Mouse (Mus musculus): Measurements from ENCODE around the gene Chd1. TPM values are rescaled to one million over a fixed set of nuclear protein-coding genes. Genes with fewer than 3 reads are reported as not detected.

Chd1 gene
- total and polyA plus RNA-seq, 2 experiments: 2.5 to 17.2 TPM

- WGBS: 94% methylated on average over 4 of the region's 4 CpGs
- Histone ChIP-seq H3K27me3 (ENCODE audit: control insufficient read depth, insufficient read depth, low read length) (no peaks in the 10 kb centered on the region), H3K36me3 (ENCODE audit: control insufficient read depth, insufficient read depth, low read length) (no peaks in the 10 kb centered on the region), H3K4me3 (ENCODE audit: insufficient read depth, low read depth, low read length) (no peak overlapping the region), H3K4me1 (ENCODE audit: control insufficient read depth, insufficient read depth, low read length) (no peaks in the 10 kb centered on the region), H3K79me2 (ENCODE audit: control insufficient read depth, insufficient read depth, low read length) (no peaks in the 10 kb centered on the region), H3K9ac (ENCODE audit: low read depth, low read length) (no peak overlapping the region), H3K27ac (replicated peaks; ENCODE audit: insufficient read depth, low read depth, low read length) (no peak overlapping the region)
- no peak for DNase-seq (ENCODE audit: extremely low read depth, low read depth, low spot score)
- TF ChIP-seq CTCF (IDR thresholded peaks at IDR 0.05; ENCODE audit: low read depth, low read length) (no peak), POLR2A (IDR thresholded peaks at IDR 0.05; ENCODE audit: extremely low read depth, insufficient read depth, low read length) (no peak)
These were observed 24.1 kb upstream of the Chd1 start for GRCm38 (mm10) chr17:15680661-15681060.

GRCm38 (mm10) chr17:15686396-15686795 lies 18.4 kb upstream of the Chd1 start:
- TF ChIP-seq POLR2A (IDR thresholded peaks at IDR 0.05; ENCODE audit: extremely low read depth, insufficient read depth, low read length) (no peak), CTCF (IDR thresholded peaks at IDR 0.05; ENCODE audit: low read depth, low read length) (no peak)
- no peaks in the 10 kb centered on the region for H3K36me3 ChIP-seq (ENCODE audit: control insufficient read depth, insufficient read depth, low read length)
- no peaks in the 10 kb centered on the region for H3K27me3 ChIP-seq (ENCODE audit: control insufficient read depth, insufficient read depth, low read length)
- DNase-seq (ENCODE audit: extremely low read depth, low read depth, low spot score): no peak
- 86% methylated on average over 5 of the region's 5 CpGs for WGBS
- no peak overlapping the region for H3K27ac ChIP-seq (replicated peaks; ENCODE audit: insufficient read depth, low read depth, low read length)
- H3K9ac ChIP-seq (ENCODE audit: low read depth, low read length): no peak overlapping the region
- peaks cover 9% of the 10 kb centered on the region for H3K4me1 ChIP-seq (ENCODE audit: control insufficient read depth, insufficient read depth, low read length)
- H3K4me3 ChIP-seq (ENCODE audit: insufficient read depth, low read depth, low read length): no peak overlapping the region
- H3K79me2 ChIP-seq (ENCODE audit: control insufficient read depth, insufficient read depth, low read length): no peaks in the 10 kb centered on the region

- H3K4me1 ChIP-seq (ENCODE audit: control insufficient read depth, insufficient read depth, low read length): peaks cover 9% of the 10 kb centered on the region
- peak overlapping the region; percentile 60 for H3K4me3 ChIP-seq (ENCODE audit: insufficient read depth, low read depth, low read length)
- no peaks in the 10 kb centered on the region for H3K27me3 ChIP-seq (ENCODE audit: control insufficient read depth, insufficient read depth, low read length)
- H3K79me2 ChIP-seq (ENCODE audit: control insufficient read depth, insufficient read depth, low read length): no peaks in the 10 kb centered on the region
- H3K36me3 ChIP-seq (ENCODE audit: control insufficient read depth, insufficient read depth, low read length): no peaks in the 10 kb centered on the region
- TF ChIP-seq CTCF (IDR thresholded peaks at IDR 0.05; ENCODE audit: low read depth, low read length) (no peak), POLR2A (IDR thresholded peaks at IDR 0.05; ENCODE audit: extremely low read depth, insufficient read depth, low read length) (no peak)
- peak; percentile 95 for DNase-seq (ENCODE audit: extremely low read depth, low read depth, low spot score)
- H3K9ac ChIP-seq (ENCODE audit: low read depth, low read length): peak overlapping the region; percentile 63
- WGBS: 8% methylated on average over 1 of the region's 1 CpGs
- H3K27ac ChIP-seq (replicated peaks; ENCODE audit: insufficient read depth, low read depth, low read length): peak overlapping the region; percentile 62
These were observed 14.5 kb upstream of the Chd1 start for GRCm38 (mm10) chr17:15690304-15690703.

GRCm38 (mm10) chr17:15695566-15695965 lies 9.2 kb upstream of the Chd1 start:
- 82% methylated on average over 2 of the region's 2 CpGs for WGBS
- no peaks in the 10 kb centered on the region for H3K79me2 ChIP-seq (ENCODE audit: control insufficient read depth, insufficient read depth, low read length)
- DNase-seq (ENCODE audit: extremely low read depth, low read depth, low spot score): no peak
- no peak overlapping the region for H3K9ac ChIP-seq (ENCODE audit: low read depth, low read length)
- no peaks in the 10 kb centered on the region for H3K27me3 ChIP-seq (ENCODE audit: control insufficient read depth, insufficient read depth, low read length)
- H3K36me3 ChIP-seq (ENCODE audit: control insufficient read depth, insufficient read depth, low read length): no peaks in the 10 kb centered on the region
- peaks cover 5% of the 10 kb centered on the region for H3K4me1 ChIP-seq (ENCODE audit: control insufficient read depth, insufficient read depth, low read length)
- no peak overlapping the region for H3K27ac ChIP-seq (replicated peaks; ENCODE audit: insufficient read depth, low read depth, low read length)
- no peak overlapping the region for H3K4me3 ChIP-seq (ENCODE audit: insufficient read depth, low read depth, low read length)
- TF ChIP-seq POLR2A (IDR thresholded peaks at IDR 0.05; ENCODE audit: extremely low read depth, insufficient read depth, low read length) (no peak), CTCF (IDR thresholded peaks at IDR 0.05; ENCODE audit: low read depth, low read length) (no peak)

- Histone ChIP-seq H3K9ac (ENCODE audit: low read depth, low read length) (no peak overlapping the region), H3K27me3 (ENCODE audit: control insufficient read depth, insufficient read depth, low read length) (no peaks in the 10 kb centered on the region), H3K36me3 (ENCODE audit: control insufficient read depth, insufficient read depth, low read length) (no peaks in the 10 kb centered on the region), H3K79me2 (ENCODE audit: control insufficient read depth, insufficient read depth, low read length) (peaks cover 3% of the 10 kb centered on the region; the same call in 1 of the 2 replicates), H3K4me1 (ENCODE audit: control insufficient read depth, insufficient read depth, low read length) (peaks cover 2% of the 10 kb centered on the region; the same call in 1 of the 2 replicates), H3K4me3 (ENCODE audit: insufficient read depth, low read depth, low read length) (no peak overlapping the region), H3K27ac (replicated peaks; ENCODE audit: insufficient read depth, low read depth, low read length) (no peak overlapping the region)
- TF ChIP-seq CTCF (IDR thresholded peaks at IDR 0.05; ENCODE audit: low read depth, low read length): no peak
- no peak for TF ChIP-seq POLR2A (IDR thresholded peaks at IDR 0.05; ENCODE audit: extremely low read depth, insufficient read depth, low read length)
- DNase-seq (ENCODE audit: extremely low read depth, low read depth, low spot score): no peak
- 94% methylated on average over 3 of the region's 3 CpGs for WGBS
These were observed 5.8 kb upstream of the Chd1 start for GRCm38 (mm10) chr17:15698956-15699355.

GRCm38 (mm10) chr17:15701505-15701904 lies 3.3 kb upstream of the Chd1 start:
- Histone ChIP-seq H3K27ac (replicated peaks; ENCODE audit: insufficient read depth, low read depth, low read length) (no peak overlapping the region), H3K4me3 (ENCODE audit: insufficient read depth, low read depth, low read length) (no peak overlapping the region), H3K36me3 (ENCODE audit: control insufficient read depth, insufficient read depth, low read length) (no peaks in the 10 kb centered on the region), H3K9ac (ENCODE audit: low read depth, low read length) (no peak overlapping the region), H3K79me2 (ENCODE audit: control insufficient read depth, insufficient read depth, low read length) (peaks cover 3% of the 10 kb centered on the region; the same call in 1 of the 2 replicates), H3K4me1 (ENCODE audit: control insufficient read depth, insufficient read depth, low read length) (peaks cover 2% of the 10 kb centered on the region; the same call in 1 of the 2 replicates), H3K27me3 (ENCODE audit: control insufficient read depth, insufficient read depth, low read length) (no peaks in the 10 kb centered on the region)
- DNase-seq (ENCODE audit: extremely low read depth, low read depth, low spot score): peak; percentile 95
- WGBS: 21% methylated on average over 5 of the region's 5 CpGs
- no peak for TF ChIP-seq CTCF (IDR thresholded peaks at IDR 0.05; ENCODE audit: low read depth, low read length)
- TF ChIP-seq POLR2A (IDR thresholded peaks at IDR 0.05; ENCODE audit: extremely low read depth, insufficient read depth, low read length): no peak

Data from liver, adult 2 months (tissue).